Mouse (Mus musculus) 416B (cell line): ENCODE measurements around the gene Gm11020.
"Not testable (repeated sequence)": the region's sequence is repeated elsewhere in the genome, so short reads cannot be mapped to it uniquely, and the experiment has no call there.

Experiments
- DNase-seq: peaks from one replicate; pipeline ENCODE4 v3.0.0; 2011; ENCODE audit warnings: low read depth

Gene Gm11020

DNA sequence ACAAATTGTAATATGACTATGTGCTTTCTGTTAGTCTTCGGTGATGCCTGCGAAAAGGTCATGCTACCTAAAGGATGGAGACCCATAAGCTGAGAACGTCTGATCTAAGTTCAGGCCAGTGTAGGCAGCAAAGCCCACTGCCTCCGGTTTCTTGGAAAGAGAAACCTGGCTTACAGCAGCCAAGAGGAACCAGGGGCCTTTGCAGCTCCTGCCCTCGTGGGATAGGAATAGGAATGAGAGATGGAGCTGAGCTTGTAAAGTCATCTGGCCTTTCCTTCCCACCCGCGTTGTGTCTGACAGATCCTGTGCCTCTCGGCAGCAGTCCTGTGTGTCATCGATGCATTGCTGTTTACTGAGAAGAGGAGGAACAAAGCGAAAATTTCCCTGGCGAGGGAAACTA, at the start of gene Gm11020:
TSS of gene Gm11020 (plus strand) at position 301 of the 400 bp plus-strand sequence.
- DNase-seq = not testable (repeated sequence)

DNA sequence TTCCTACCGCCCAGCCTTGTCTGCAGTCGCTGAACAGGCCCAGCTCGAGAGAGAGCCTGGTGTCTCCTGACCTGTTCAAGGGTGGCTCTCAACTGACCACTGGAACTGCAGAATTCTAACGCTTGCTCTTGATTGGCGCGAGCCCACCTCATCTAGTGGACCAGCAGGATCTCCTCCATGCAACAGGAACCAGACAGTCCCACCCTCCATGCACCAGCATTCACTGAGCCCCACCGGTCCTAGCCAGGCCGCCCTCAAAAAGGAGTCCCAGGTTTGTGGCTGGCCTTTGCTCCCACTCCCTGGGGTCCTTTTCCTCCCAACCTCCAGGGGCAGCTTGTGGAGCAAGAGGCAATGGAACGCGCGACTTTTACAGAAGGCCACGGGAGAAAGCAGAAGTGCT, 28.3 kb upstream of the Gm11020 start, which contains the start of gene Cmtm2a:
TSS of gene Cmtm2a (minus strand) at position 101 of the 400 bp plus-strand sequence.
- not testable (repeated sequence) for DNase-seq

DNA sequence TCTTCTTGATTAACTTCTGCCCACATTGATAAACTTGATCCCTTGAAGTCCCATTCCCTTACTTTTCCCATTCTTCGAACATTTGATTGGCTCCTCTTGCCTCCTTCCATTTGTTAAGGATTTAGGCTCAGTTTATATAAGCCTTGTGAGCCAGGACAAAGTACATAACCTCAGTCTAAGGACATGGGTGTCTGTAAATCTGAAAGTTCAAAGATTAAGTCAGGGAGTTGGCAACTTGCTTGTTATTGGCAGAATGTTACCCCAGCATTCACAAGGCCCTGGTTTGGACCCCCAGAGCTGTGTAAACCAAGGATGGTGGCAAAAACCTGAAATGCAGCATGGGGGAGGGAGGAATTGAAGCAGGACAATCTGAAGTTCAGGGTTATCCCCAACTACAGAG, 27.0 kb upstream of the Gm11020 start:
- DNase-seq = no peak

GRCm38 (mm10) chr8:104301577-104301976, 19.8 kb upstream of the Gm11020 start:
- not testable (repeated sequence) for DNase-seq

DNA sequence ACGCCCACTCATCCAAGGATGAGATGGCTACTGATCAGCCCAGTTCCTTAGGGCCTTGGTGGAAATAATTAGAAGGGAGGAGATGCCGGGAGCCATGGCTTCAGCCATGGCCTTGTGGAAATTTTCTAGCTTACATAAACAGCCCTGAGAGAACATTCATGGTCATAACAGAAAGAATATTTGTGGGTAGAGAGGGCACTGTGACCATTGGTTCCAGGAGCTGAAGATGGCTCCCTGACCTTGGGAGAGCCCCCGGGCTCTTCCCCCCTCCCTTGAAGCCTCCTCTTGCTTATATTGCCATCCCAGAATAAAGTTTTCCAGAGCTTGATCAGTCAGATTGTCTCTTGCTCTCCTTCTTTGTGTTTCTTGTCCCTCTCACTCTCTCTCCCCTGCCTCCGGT, 18.8 kb upstream of the Gm11020 start:
- not testable (repeated sequence) for DNase-seq

- DNase-seq = peak; percentile 59
These were observed 16.4 kb upstream of the Gm11020 start for GRCm38 (mm10) chr8:104304962-104305361.

- not testable (repeated sequence) for DNase-seq
These were observed 13.0 kb upstream of the Gm11020 start for GRCm38 (mm10) chr8:104308341-104308740.

GRCm38 (mm10) chr8:104309441-104310155, 11.8 kb upstream of the Gm11020 start, which contains the start of the genes Gm45711 and Cmtm1:
Gene Gm45711, minus strand, starts transcription at chr8:104310081.
Gene Cmtm1, minus strand, starts transcription at chr8:104310145.
- not testable (repeated sequence) for DNase-seq

- DNase-seq = not testable (repeated sequence)
These were observed 9.3 kb upstream of the Gm11020 start for GRCm38 (mm10) chr8:104312023-104312422.

GRCm38 (mm10) chr8:104313311-104313710, 8.1 kb upstream of the Gm11020 start:
- DNase-seq = peak; percentile 32

DNA sequence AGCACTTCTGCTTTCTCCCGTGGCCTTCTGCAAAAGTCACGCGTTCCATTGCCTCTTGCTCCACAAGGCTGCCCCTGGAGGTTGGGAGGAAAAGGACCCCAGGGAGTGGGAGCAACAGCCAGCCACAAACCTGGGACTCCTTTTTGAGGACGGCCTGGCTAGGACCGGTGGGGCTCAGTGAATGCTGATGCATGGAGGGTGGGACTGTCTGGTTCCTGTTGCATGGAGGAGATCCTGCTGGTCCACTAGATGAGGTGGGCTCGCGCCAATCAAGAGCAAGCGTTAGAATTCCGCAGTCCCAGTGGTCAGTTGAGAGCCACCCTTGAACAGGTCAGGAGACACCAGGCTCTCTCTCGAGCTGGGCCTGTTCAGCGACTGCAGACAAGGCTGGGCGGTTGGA, 563 bp downstream of the Gm11020 start, which contains the start of gene Cmtm2b:
TSS of gene Cmtm2b (plus strand) at position 301 of the 400 bp plus-strand sequence.
- not testable (repeated sequence) for DNase-seq

DNA sequence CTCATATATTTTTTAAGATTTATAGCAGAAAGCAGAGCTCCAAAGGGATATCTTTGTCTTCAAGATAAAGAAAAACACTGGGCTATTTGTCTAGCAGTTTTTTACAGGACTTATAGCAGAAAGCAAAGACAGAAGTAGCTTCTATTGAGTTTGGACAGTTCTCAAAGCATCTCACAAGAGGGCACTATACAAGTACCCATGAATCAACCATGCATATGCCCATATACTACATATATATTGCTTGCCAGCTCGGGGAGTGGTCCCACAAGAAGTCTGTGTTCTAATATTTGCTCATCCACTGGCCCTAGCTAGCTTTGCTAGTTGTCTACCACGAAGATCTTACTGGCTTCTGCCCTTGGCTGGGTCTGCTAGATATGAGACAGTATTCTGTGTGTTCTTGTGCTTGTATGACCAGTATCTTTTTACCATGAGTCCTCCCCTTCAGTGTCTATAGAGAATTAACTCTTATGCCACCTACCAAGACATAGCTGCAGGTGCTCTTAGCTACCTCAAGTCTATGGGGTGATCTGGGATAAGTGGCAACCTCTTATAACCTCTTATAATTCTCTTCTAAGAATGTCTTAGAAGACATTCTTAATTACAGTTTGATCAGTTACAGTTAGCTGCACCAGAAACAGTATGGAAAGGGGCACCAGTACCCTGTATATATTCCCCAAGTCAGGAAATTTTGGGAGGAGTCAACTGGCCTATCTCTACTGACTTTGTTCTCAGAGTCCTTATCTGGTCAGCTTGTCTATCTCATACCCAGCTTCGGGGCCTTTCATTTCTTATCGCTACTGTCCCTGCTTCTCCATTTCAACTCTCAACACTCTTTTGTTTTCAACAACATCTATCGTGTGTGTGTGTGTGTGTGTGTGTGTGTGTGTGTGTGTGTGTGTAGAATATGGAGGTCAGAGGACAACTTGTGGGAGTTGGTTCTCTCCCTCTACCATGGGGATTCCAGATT, 11.6 kb downstream of the Gm11020 start:
- peak; percentile 42 for DNase-seq

GRCm38 (mm10) chr8:104333786-104334185, 12.4 kb downstream of the Gm11020 start:
- DNase-seq = peak; percentile 63

- no peak for DNase-seq
These were observed 12.8 kb downstream of the Gm11020 start for GRCm38 (mm10) chr8:104334196-104334595.

GRCm38 (mm10) chr8:104336806-104337205, 15.4 kb downstream of the Gm11020 start:
- no peak for DNase-seq

GRCm38 (mm10) chr8:104337890-104338289, 16.5 kb downstream of the Gm11020 start:
- peak; percentile 21 for DNase-seq

DNA sequence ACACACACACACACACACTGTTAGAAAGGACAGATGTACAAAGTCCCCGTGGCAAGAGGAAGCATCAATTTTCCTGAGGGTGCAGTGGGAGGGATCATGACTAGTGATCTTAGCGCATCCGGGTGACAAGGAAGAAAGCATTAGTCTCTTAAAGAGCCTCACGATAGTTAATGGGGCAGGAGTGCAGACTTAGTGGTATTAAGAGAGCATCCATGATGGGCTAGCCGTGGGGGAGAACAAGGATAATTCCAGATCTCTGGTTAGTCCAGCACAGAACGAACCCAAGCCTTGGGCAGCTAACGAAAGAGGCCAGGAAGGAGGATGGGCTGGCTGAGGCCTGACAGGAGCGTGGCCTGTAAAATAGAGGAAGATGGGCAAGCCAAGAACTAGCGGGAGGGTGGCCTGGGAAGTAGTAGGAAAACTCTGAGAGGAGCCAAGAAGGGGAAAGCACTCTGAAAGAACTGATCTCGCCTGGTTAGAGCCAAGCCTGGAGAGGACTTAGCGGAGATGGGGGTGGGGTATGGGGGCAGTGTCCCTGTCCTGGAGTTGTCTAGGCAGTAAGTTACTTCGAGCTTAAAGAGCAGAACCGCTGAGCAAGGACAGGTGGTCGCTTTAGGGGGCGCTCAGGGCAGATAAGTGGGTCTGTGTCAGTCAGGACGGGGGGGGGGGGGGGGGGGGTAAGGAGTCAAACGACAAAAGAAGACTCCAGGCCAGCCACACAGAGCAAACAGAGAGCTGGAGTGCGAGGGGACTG, 18.0 kb downstream of the Gm11020 start, which contains the start of gene Cmtm3:
TSS of gene Cmtm3 (plus strand) at position 182 of the 754 bp plus-strand sequence.
- peak; percentile 56 for DNase-seq

- DNase-seq = no peak
These were observed 18.5 kb downstream of the Gm11020 start for GRCm38 (mm10) chr8:104339983-104340232.

DNA sequence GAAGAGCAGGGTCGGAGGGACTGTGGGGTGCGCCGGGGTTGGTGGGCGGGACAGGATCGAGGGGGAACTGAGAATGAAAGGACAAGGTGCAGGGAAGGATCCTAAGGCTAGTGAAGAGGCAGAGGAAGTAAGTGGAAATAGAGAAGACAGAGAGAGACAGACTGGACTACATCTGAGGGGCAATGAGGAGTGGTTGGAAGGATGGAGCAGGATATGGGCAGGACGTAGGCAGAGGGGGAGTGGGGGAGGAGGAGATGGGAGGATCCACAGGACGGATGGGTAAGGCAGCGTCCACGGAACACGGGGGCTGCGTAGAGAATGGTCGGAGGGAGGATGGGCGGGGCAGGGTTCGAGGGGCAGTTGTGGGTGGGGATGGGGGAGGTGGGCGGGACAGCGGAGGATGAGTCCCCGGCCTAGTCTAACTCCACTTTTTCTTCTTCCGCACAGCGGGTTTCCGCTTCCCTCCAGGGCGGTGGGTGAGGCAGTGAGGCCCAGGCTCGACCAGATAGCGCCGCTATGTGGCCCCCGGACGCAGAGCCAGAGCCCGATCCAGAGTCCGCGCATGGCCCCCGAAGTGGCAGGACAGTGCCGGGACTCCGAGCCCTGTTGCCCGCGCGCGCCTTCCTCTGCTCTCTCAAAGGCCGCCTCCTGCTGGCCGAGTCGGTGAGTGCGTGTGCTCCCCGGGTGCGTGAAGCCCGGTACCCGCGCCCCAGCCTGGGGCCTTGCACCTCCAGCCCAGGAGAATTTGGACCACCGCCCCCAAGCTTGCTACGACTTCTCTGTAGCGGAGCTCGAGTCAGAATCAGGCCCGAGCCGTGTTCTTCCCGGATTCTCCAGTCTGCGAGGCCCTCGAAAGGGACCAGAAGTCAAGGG, 19.1 kb downstream of the Gm11020 start:
- DNase-seq = peak; percentile 91

DNA sequence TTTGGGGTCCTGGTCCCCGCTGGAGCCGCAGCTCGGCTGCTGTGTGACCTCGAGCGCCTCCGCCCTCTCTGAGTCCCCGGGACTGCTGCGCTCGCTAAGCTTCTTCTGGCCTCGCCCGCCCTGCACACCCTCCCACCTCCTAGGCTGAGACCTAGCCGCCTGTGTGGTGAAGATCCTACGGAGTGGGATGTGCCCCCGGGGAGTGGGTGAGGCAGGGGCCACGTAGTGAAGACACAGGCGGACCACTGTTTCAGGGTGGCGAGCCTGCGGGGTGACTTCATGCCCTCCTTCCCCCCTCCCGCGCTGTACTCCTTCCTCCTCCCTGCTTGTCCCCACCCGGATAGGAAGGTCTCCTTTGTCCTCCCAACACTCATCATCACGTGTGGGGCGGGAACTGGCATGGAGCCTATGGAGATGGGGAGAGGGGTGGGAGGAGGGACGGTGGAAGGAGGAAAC, 19.8 kb downstream of the Gm11020 start:
- DNase-seq = peak; percentile 92

DNA sequence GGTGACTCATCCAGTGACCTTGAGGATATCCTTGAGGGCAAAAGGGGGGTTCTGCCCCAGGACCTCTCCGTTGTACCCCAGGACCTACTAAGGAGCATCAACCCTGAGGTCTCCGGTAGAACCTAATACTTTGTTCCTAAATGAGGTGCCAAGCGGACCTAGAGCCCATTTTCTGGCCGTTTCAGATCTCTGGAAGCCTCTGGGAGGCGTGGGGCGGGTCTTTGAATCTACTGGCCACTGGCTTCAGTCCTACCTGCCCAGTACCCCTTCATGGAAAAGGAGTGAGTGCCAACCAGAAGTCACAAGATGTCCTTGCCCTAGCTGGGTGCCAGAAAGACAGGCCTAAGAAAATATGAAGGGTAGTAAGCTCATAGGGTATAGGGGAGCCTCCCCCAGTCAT, 20.3 kb downstream of the Gm11020 start:
- DNase-seq = no peak
